Mouse (Mus musculus) stomach, embryonic 15.5 days (tissue): Measurements from ENCODE around the gene Bex4. TPM values are rescaled to one million over a fixed set of nuclear protein-coding genes. Genes with fewer than 3 reads are reported as not detected.
"Not testable (repeated sequence)": the region's sequence is repeated elsewhere in the genome, so short reads cannot be mapped to it uniquely, and the experiment has no call there.

Experiments
- ATAC-seq: fragments of 200-750 bp; cut with Nextera tagmentation; 2 replicates; pipeline ENCODE4 v1.8.0; 2017; ENCODE audit warnings: low read depth, moderate number of reproducible peaks, moderate TSS enrichment; ENCODE audit not compliant: insufficient read depth, low FRiP score
- H3K27ac ChIP-seq: fragments of 300-500 bp; sonication (generic); 2 replicates; pipeline ENCODE4 v1.5.1; 2015; ENCODE audit warnings: mild to moderate bottlenecking, inconsistent platforms
- H3K27me3 ChIP-seq: fragments of 300-500 bp; sonication (generic); replicated peaks from 2 replicates; pipeline ENCODE4 v1.6.1; 2015; ENCODE audit warnings: inconsistent platforms
- H3K36me3 ChIP-seq: fragments of 300-500 bp; sonication (generic); 2 replicates; pipeline ENCODE4 v1.6.1; 2015; ENCODE audit warnings: inconsistent platforms
- H3K4me1 ChIP-seq: fragments of 300-500 bp; sonication (generic); 2 replicates; pipeline ENCODE4 v1.6.1; 2015; ENCODE audit warnings: inconsistent platforms
- H3K4me2 ChIP-seq: fragments of 300-500 bp; sonication (generic); 2 replicates; pipeline ENCODE4 v1.6.1; 2015; ENCODE audit warnings: mild to moderate bottlenecking, inconsistent platforms
- H3K4me3 ChIP-seq: fragments of 300-500 bp; sonication (generic); replicated peaks from 2 replicates; pipeline ENCODE4 v1.5.1; 2015; ENCODE audit warnings: inconsistent platforms
- H3K9ac ChIP-seq: fragments of 300-500 bp; sonication (generic); 2 replicates; pipeline ENCODE4 v1.6.1; 2015; ENCODE audit warnings: inconsistent platforms
- H3K9me3 ChIP-seq: fragments of 300-500 bp; sonication (generic); 2 replicates; pipeline ENCODE4 v1.6.1; 2016; ENCODE audit warnings: inconsistent platforms
- WGBS: fragments of 180-500 bp; shearing (Covaris S2); methylation state at CpG from one replicate; pipeline ENCODE4 v1.1.7; 2015; 5-methylcytosine and 5-hydroxymethylcytosine counted together
- polyA plus RNA-seq: library from polyadenylated mRNA; unstranded; fragments of >200 nt; fragmentation: Nextera tagmentation; extraction: Ambion mirVana; gene quantifications from 2 replicates; pipeline ENCODE4 v1.2.1, GENCODE M21; 2015

Gene Bex4
- 123 and 143 TPM in 2 replicates for polyA plus RNA-seq

- not testable (repeated sequence) for H3K36me3 ChIP-seq, H3K9ac ChIP-seq, H3K9me3 ChIP-seq, H3K27ac ChIP-seq, H3K4me1 ChIP-seq, H3K27me3 ChIP-seq
- peak; percentile 87 for ATAC-seq
- 20% methylated on average over 15 of the region's 64 CpGs for WGBS
- peak within 1 kb of the TSS; percentile 32 for H3K4me3 ChIP-seq
- peak within 1 kb of the TSS; percentile 44 for H3K4me2 ChIP-seq
These were observed at the start of gene Bex4 for GRCm38 (mm10) chrX:136138827-136139639. TSS of gene Bex4 (plus strand) at chrX:136138996.

- Histone ChIP-seq H3K36me3 (no peaks in the 10 kb centered on the region), H3K4me1 (no peaks in the 10 kb centered on the region), H3K27ac (no peak overlapping the region), H3K9me3 (no peaks in the 10 kb centered on the region), H3K9ac (no peak overlapping the region), H3K4me2 (no peak overlapping the region), H3K27me3 (no peaks in the 10 kb centered on the region), H3K4me3 (no peak overlapping the region)
- no peak for ATAC-seq
- WGBS: 20% methylated on average over 2 of the region's 2 CpGs
These were observed 46.1 kb upstream of the Bex4 start for GRCm38 (mm10) chrX:136092497-136093279.

- Histone ChIP-seq H3K9ac (no peak overlapping the region), H3K4me1 (no peaks in the 10 kb centered on the region), H3K9me3 (no peaks in the 10 kb centered on the region), H3K27ac (no peak overlapping the region), H3K36me3 (no peaks in the 10 kb centered on the region), H3K4me2 (no peak overlapping the region), H3K4me3 (no peak overlapping the region), H3K27me3 (no peaks in the 10 kb centered on the region)
- ATAC-seq: no peak
- 26% methylated on average over 2 of the region's 2 CpGs for WGBS
These were observed 44.4 kb upstream of the Bex4 start for GRCm38 (mm10) chrX:136094421-136094820.

GRCm38 (mm10) chrX:136104046-136104723 is 34.6 kb upstream of the Bex4 start:
- Histone ChIP-seq H3K9me3 (no peaks in the 10 kb centered on the region), H3K4me2 (no peak overlapping the region), H3K4me3 (no peak overlapping the region), H3K36me3 (no peaks in the 10 kb centered on the region), H3K27me3 (no peaks in the 10 kb centered on the region), H3K9ac (no peak overlapping the region), H3K27ac (no peak overlapping the region), H3K4me1 (no peaks in the 10 kb centered on the region)
- no peak for ATAC-seq
- 72% methylated on average over 4 of the region's 4 CpGs for WGBS

- Histone ChIP-seq H3K36me3 (no peaks in the 10 kb centered on the region), H3K27me3 (no peaks in the 10 kb centered on the region), H3K9me3 (no peaks in the 10 kb centered on the region), H3K9ac (no peak overlapping the region), H3K4me2 (no peak overlapping the region), H3K4me1 (no peaks in the 10 kb centered on the region), H3K27ac (no peak overlapping the region), H3K4me3 (no peak overlapping the region)
- no peak for ATAC-seq
- 64% methylated on average over 3 of the region's 3 CpGs for WGBS
These were observed 34.1 kb upstream of the Bex4 start for GRCm38 (mm10) chrX:136104724-136105088.

- no peak overlapping the region for H3K27ac ChIP-seq
- no peaks in the 10 kb centered on the region for H3K4me1 ChIP-seq
- H3K36me3 ChIP-seq: no peaks in the 10 kb centered on the region
- 37% methylated on average over 6 of the region's 6 CpGs for WGBS
- no peaks in the 10 kb centered on the region for H3K27me3 ChIP-seq
- ATAC-seq: no peak
- no peak overlapping the region for H3K4me2 ChIP-seq
- no peak overlapping the region for H3K4me3 ChIP-seq
- no peaks in the 10 kb centered on the region for H3K9me3 ChIP-seq
- no peak overlapping the region for H3K9ac ChIP-seq
These were observed 30.9 kb upstream of the Bex4 start for GRCm38 (mm10) chrX:136107942-136108341.

GRCm38 (mm10) chrX:136115015-136115414 is 23.8 kb upstream of the Bex4 start:
- no peaks in the 10 kb centered on the region for H3K27me3 ChIP-seq
- no peak for ATAC-seq
- 32% methylated on average over 4 of the region's 4 CpGs for WGBS
- no peaks in the 10 kb centered on the region for H3K4me1 ChIP-seq
- no peak overlapping the region for H3K9ac ChIP-seq
- H3K9me3 ChIP-seq: no peaks in the 10 kb centered on the region
- no peak overlapping the region for H3K27ac ChIP-seq
- no peak overlapping the region for H3K4me3 ChIP-seq
- peak overlapping the region; percentile 59; the same call in 1 of the 2 replicates for H3K4me2 ChIP-seq
- H3K36me3 ChIP-seq: no peaks in the 10 kb centered on the region

GRCm38 (mm10) chrX:136115419-136115961 is 23.3 kb upstream of the Bex4 start:
- Histone ChIP-seq H3K9me3 (no peaks in the 10 kb centered on the region), H3K9ac (no peak overlapping the region), H3K4me2 (peak overlapping the region; percentile 59), H3K27ac (no peak overlapping the region), H3K27me3 (no peaks in the 10 kb centered on the region), H3K4me3 (peak overlapping the region; percentile 38), H3K36me3 (no peaks in the 10 kb centered on the region), H3K4me1 (no peaks in the 10 kb centered on the region)
- WGBS: 26% methylated on average over 23 of the region's 23 CpGs
- ATAC-seq: peak; percentile 89

GRCm38 (mm10) chrX:136127038-136127743 is 11.6 kb upstream of the Bex4 start:
- H3K9ac ChIP-seq: no peak overlapping the region
- 59% methylated on average over 8 of the region's 8 CpGs for WGBS
- no peak for ATAC-seq
- no peak overlapping the region for H3K4me2 ChIP-seq
- H3K27ac ChIP-seq: no peak overlapping the region
- no peak overlapping the region for H3K4me3 ChIP-seq
- H3K27me3 ChIP-seq: no peaks in the 10 kb centered on the region
- H3K9me3 ChIP-seq: no peaks in the 10 kb centered on the region
- no peaks in the 10 kb centered on the region for H3K4me1 ChIP-seq
- no peaks in the 10 kb centered on the region for H3K36me3 ChIP-seq

- 18% methylated on average over 5 of the region's 5 CpGs for WGBS
- ATAC-seq: no peak
- Histone ChIP-seq H3K27me3 (no peaks in the 10 kb centered on the region), H3K9ac (no peak overlapping the region), H3K36me3 (no peaks in the 10 kb centered on the region), H3K4me3 (no peak overlapping the region), H3K9me3 (no peaks in the 10 kb centered on the region), H3K4me2 (no peak overlapping the region), H3K27ac (no peak overlapping the region), H3K4me1 (no peaks in the 10 kb centered on the region)
These were observed 11.1 kb upstream of the Bex4 start for GRCm38 (mm10) chrX:136127744-136128064.

- H3K27ac ChIP-seq: no peak overlapping the region
- no peaks in the 10 kb centered on the region for H3K4me1 ChIP-seq
- no peaks in the 10 kb centered on the region for H3K27me3 ChIP-seq
- no peaks in the 10 kb centered on the region for H3K36me3 ChIP-seq
- H3K4me2 ChIP-seq: no peak overlapping the region
- ATAC-seq: peak; percentile 70; the same call in 1 of the 2 replicates
- H3K4me3 ChIP-seq: no peak overlapping the region
- no peak overlapping the region for H3K9ac ChIP-seq
- WGBS: 80% methylated on average over 4 of the region's 4 CpGs
- H3K9me3 ChIP-seq: no peaks in the 10 kb centered on the region
These were observed 3.2 kb upstream of the Bex4 start for GRCm38 (mm10) chrX:136135559-136135958.
